Mouse (Mus musculus) testis, adult 2 months (tissue): Measurements from ENCODE around the gene Fbxw5.

Experiments
- CTCF ChIP-seq: fragments of 200-500 bp; IDR thresholded peaks from 2 replicates; pipeline ENCODE4 v1.5.1; 2012; ENCODE audit warnings: low read depth, mild to moderate bottlenecking, inconsistent platforms, low read length, moderate library complexity; ENCODE audit not compliant: control insufficient read depth, insufficient read depth, insufficient replicate concordance
- POLR2A ChIP-seq: fragments of 200-500 bp; IDR thresholded peaks from 2 replicates; pipeline ENCODE4 v1.6.1; 2012; ENCODE audit warnings: low read depth, mild to moderate bottlenecking, inconsistent platforms, low read length, moderate library complexity; ENCODE audit not compliant: control insufficient read depth

DNA sequence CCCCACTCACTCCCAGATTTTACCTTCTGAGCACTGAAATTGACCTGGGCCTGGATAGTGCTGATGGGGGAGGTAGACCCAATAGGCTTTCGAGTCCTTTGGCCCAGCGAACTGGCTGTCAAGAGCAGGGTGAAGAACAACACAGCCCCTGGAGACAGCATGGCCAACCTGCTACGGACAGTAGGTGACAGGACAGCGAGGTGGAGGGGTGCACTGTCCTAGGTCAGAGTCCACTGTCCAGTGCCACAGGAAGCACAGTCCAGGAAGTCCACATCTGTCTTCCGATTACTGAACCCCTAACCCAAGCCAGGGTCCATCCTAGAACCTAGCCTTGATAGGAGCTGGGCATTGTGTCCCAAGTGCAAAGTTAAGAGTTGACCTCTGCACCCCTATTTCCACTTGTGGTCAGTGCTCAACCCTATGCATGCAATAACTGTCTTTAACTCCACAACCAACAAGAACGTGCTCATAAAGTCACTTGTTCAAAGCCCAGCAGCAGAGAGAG, 427 bp upstream of the Fbxw5 start:
- TF ChIP-seq POLR2A: no peak
- no peak for TF ChIP-seq CTCF
